Mouse (Mus musculus): ENCODE data around the gene Yap1. TPM values are rescaled to one million over a fixed set of nuclear protein-coding genes. Genes with fewer than 3 reads are reported as not detected.
A peak's percentile ranks its signal among the peaks of the same experiment; 100 is the strongest.

Yap1 gene
- polyA plus RNA-seq, 1 experiment from 2014 or later, result 54.8 TPM

- Histone ChIP-seq H3K4me3 (peak overlapping the region; percentile 14; the same call in 1 of the 2 replicates), H3K4me1 (peaks cover 31% of the 10 kb centered on the region), H3K4me2 (peak overlapping the region; percentile 61), H3K27ac (no peak overlapping the region), H3K9me3 (no peaks in the 10 kb centered on the region), H3K9ac (no peak overlapping the region), H3K36me3 (peaks cover 41% of the 10 kb centered on the region), H3K27me3 (no peaks in the 10 kb centered on the region)
- no peak for ATAC-seq (ENCODE audit: insufficient number of reproducible peaks, insufficient read depth, low FRiP score, low TSS enrichment, low read depth)
- WGBS, result 46% methylated on average over 7 of the region's 7 CpGs
Measured at GRCm38 (mm10) chr9:8001352-8001751, 3.0 kb downstream of the Yap1 start.

GRCm38 (mm10) chr9:7994275-7994674 lies 10.1 kb downstream of the Yap1 start:
- no peaks in the 10 kb centered on the region for H3K27me3 ChIP-seq
- H3K27ac ChIP-seq, result no peak overlapping the region
- H3K9me3 ChIP-seq, result no peaks in the 10 kb centered on the region
- H3K4me2 ChIP-seq, result no peak overlapping the region
- 71% methylated on average over 5 of the region's 5 CpGs for WGBS
- ATAC-seq (ENCODE audit: insufficient number of reproducible peaks, insufficient read depth, low FRiP score, low TSS enrichment, low read depth), result no peak
- peaks cover 19% of the 10 kb centered on the region for H3K4me1 ChIP-seq
- H3K36me3 ChIP-seq, result peaks cover 72% of the 10 kb centered on the region
- no peak overlapping the region for H3K9ac ChIP-seq
- H3K4me3 ChIP-seq, result no peak overlapping the region

GRCm38 (mm10) chr9:7992651-7993050 lies 11.7 kb downstream of the Yap1 start:
- Histone ChIP-seq H3K9me3 (no peaks in the 10 kb centered on the region), H3K36me3 (peaks cover 74% of the 10 kb centered on the region)

GRCm38 (mm10) chr9:7990897-7991296 lies 13.5 kb downstream of the Yap1 start:
- 65% methylated on average over 4 of the region's 4 CpGs for WGBS
- no peak overlapping the region for H3K9ac ChIP-seq
- no peak overlapping the region for H3K4me3 ChIP-seq
- no peaks in the 10 kb centered on the region for H3K27me3 ChIP-seq
- H3K4me2 ChIP-seq, result no peak overlapping the region
- H3K9me3 ChIP-seq, result no peaks in the 10 kb centered on the region
- ATAC-seq (ENCODE audit: insufficient number of reproducible peaks, insufficient read depth, low FRiP score, low TSS enrichment, low read depth), result no peak
- peaks cover 79% of the 10 kb centered on the region for H3K36me3 ChIP-seq
- no peak overlapping the region for H3K27ac ChIP-seq
- peaks cover 9% of the 10 kb centered on the region for H3K4me1 ChIP-seq

More at GRCm38 (mm10) chr9:7992651-7993050, 11.7 kb downstream of the Yap1 start:
- peaks cover 9% of the 10 kb centered on the region for H3K4me1 ChIP-seq
- no peak overlapping the region for H3K4me2 ChIP-seq
- 65% methylated on average over 3 of the region's 3 CpGs for WGBS
- H3K27ac ChIP-seq, result no peak overlapping the region
- H3K27me3 ChIP-seq, result no peaks in the 10 kb centered on the region
- no peak overlapping the region for H3K4me3 ChIP-seq
- H3K9ac ChIP-seq, result no peak overlapping the region
- ATAC-seq (ENCODE audit: insufficient number of reproducible peaks, insufficient read depth, low FRiP score, low TSS enrichment, low read depth), result no peak

- Histone ChIP-seq H3K9me3 (no peaks in the 10 kb centered on the region), H3K4me2 (no peak overlapping the region), H3K9ac (no peak overlapping the region), H3K36me3 (peaks cover 65% of the 10 kb centered on the region), H3K4me3 (no peak overlapping the region), H3K4me1 (peaks cover 14% of the 10 kb centered on the region; the same call in 1 of the 2 replicates), H3K27me3 (no peaks in the 10 kb centered on the region), H3K27ac (no peak overlapping the region)
- 82% methylated on average over 5 of the region's 5 CpGs for WGBS
- no peak for ATAC-seq (ENCODE audit: insufficient number of reproducible peaks, insufficient read depth, low FRiP score, low TSS enrichment, low read depth)
Measured at GRCm38 (mm10) chr9:7987119-7987518, 17.3 kb downstream of the Yap1 start.

GRCm38 (mm10) chr9:7984287-7984686 lies 20.1 kb downstream of the Yap1 start:
- no peaks in the 10 kb centered on the region for H3K9me3 ChIP-seq
- H3K4me1 ChIP-seq, result 0 out of 2 replicates have a peak, but pooled peaks cover 10% of the 10 kb centered on the region
- peaks cover 61% of the 10 kb centered on the region for H3K36me3 ChIP-seq
- H3K27me3 ChIP-seq, result no peaks in the 10 kb centered on the region
- WGBS, result 68% methylated on average over 4 of the region's 4 CpGs
- H3K27ac ChIP-seq, result no peak overlapping the region
- ATAC-seq (ENCODE audit: insufficient number of reproducible peaks, insufficient read depth, low FRiP score, low TSS enrichment, low read depth), result no peak
- no peak overlapping the region for H3K4me2 ChIP-seq
- no peak overlapping the region for H3K4me3 ChIP-seq
- H3K9ac ChIP-seq, result no peak overlapping the region

- Histone ChIP-seq H3K9ac (no peak overlapping the region), H3K27ac (no peak overlapping the region), H3K36me3 (peaks cover 59% of the 10 kb centered on the region), H3K4me3 (no peak overlapping the region), H3K27me3 (no peaks in the 10 kb centered on the region), H3K4me1 (0 out of 2 replicates have a peak, but pooled peaks cover 10% of the 10 kb centered on the region), H3K4me2 (no peak overlapping the region), H3K9me3 (no peaks in the 10 kb centered on the region)
- ATAC-seq (ENCODE audit: insufficient number of reproducible peaks, insufficient read depth, low FRiP score, low TSS enrichment, low read depth), result no peak
- WGBS, result 22% methylated on average over 2 of the region's 2 CpGs
Measured at GRCm38 (mm10) chr9:7983665-7984064, 20.7 kb downstream of the Yap1 start.

GRCm38 (mm10) chr9:7980162-7980561 lies 24.2 kb downstream of the Yap1 start:
- peaks cover 61% of the 10 kb centered on the region for H3K36me3 ChIP-seq
- 0 out of 2 replicates have a peak, but pooled peaks cover 8% of the 10 kb centered on the region for H3K4me1 ChIP-seq
- ATAC-seq (ENCODE audit: insufficient number of reproducible peaks, insufficient read depth, low FRiP score, low TSS enrichment, low read depth), result no peak
- no peak overlapping the region for H3K4me2 ChIP-seq
- H3K27ac ChIP-seq, result no peak overlapping the region
- 86% methylated on average over 2 of the region's 2 CpGs for WGBS
- H3K4me3 ChIP-seq, result no peak overlapping the region
- H3K27me3 ChIP-seq, result no peaks in the 10 kb centered on the region
- H3K9ac ChIP-seq, result no peak overlapping the region
- no peaks in the 10 kb centered on the region for H3K9me3 ChIP-seq

- WGBS, result 93% methylated on average over 11 of the region's 11 CpGs
- Histone ChIP-seq H3K9ac (no peak overlapping the region), H3K27ac (no peak overlapping the region), H3K36me3 (peaks cover 67% of the 10 kb centered on the region), H3K4me3 (no peak overlapping the region), H3K9me3 (no peaks in the 10 kb centered on the region), H3K4me1 (0 out of 2 replicates have a peak, but pooled peaks cover 4% of the 10 kb centered on the region), H3K4me2 (no peak overlapping the region), H3K27me3 (no peaks in the 10 kb centered on the region)
- no peak for ATAC-seq (ENCODE audit: insufficient number of reproducible peaks, insufficient read depth, low FRiP score, low TSS enrichment, low read depth)
Measured at GRCm38 (mm10) chr9:7979153-7979916, 25.1 kb downstream of the Yap1 start.

GRCm38 (mm10) chr9:7978502-7978901 lies 25.9 kb downstream of the Yap1 start:
- Histone ChIP-seq H3K4me3 (no peak overlapping the region), H3K9ac (no peak overlapping the region), H3K4me2 (no peak overlapping the region), H3K27me3 (no peaks in the 10 kb centered on the region), H3K4me1 (0 out of 2 replicates have a peak, but pooled peaks cover under 1% of the 10 kb centered on the region), H3K27ac (no peak overlapping the region), H3K36me3 (peaks cover 72% of the 10 kb centered on the region), H3K9me3 (no peaks in the 10 kb centered on the region)
- 79% methylated on average over 3 of the region's 3 CpGs for WGBS
- ATAC-seq (ENCODE audit: insufficient number of reproducible peaks, insufficient read depth, low FRiP score, low TSS enrichment, low read depth), result no peak

GRCm38 (mm10) chr9:7977587-7977986 lies 26.8 kb downstream of the Yap1 start:
- Histone ChIP-seq H3K9me3 (no peaks in the 10 kb centered on the region), H3K4me2 (no peak overlapping the region), H3K27ac (no peak overlapping the region), H3K4me1 (no peaks in the 10 kb centered on the region), H3K27me3 (no peaks in the 10 kb centered on the region), H3K4me3 (no peak overlapping the region), H3K36me3 (peaks cover 76% of the 10 kb centered on the region), H3K9ac (no peak overlapping the region)
- no peak for ATAC-seq (ENCODE audit: insufficient number of reproducible peaks, insufficient read depth, low FRiP score, low TSS enrichment, low read depth)
- 76% methylated on average over 5 of the region's 5 CpGs for WGBS

- Histone ChIP-seq H3K9me3 (no peaks in the 10 kb centered on the region), H3K36me3 (peaks cover 60% of the 10 kb centered on the region), H3K27ac (no peak overlapping the region), H3K9ac (no peak overlapping the region), H3K4me1 (peaks cover 5% of the 10 kb centered on the region; the same call in 1 of the 2 replicates), H3K27me3 (no peaks in the 10 kb centered on the region), H3K4me2 (no peak overlapping the region), H3K4me3 (no peak overlapping the region)
- ATAC-seq (ENCODE audit: insufficient number of reproducible peaks, insufficient read depth, low FRiP score, low TSS enrichment, low read depth), result no peak
- 74% methylated on average over 2 of the region's 2 CpGs for WGBS
Measured at GRCm38 (mm10) chr9:7971993-7972392, 32.4 kb downstream of the Yap1 start.

All from embryonic facial prominence, embryonic 13.5 days (tissue).